Mouse (Mus musculus): ENCODE data around the gene Gm973.
A peak's percentile ranks its signal among the peaks of the same experiment; 100 is the strongest.

DNA sequence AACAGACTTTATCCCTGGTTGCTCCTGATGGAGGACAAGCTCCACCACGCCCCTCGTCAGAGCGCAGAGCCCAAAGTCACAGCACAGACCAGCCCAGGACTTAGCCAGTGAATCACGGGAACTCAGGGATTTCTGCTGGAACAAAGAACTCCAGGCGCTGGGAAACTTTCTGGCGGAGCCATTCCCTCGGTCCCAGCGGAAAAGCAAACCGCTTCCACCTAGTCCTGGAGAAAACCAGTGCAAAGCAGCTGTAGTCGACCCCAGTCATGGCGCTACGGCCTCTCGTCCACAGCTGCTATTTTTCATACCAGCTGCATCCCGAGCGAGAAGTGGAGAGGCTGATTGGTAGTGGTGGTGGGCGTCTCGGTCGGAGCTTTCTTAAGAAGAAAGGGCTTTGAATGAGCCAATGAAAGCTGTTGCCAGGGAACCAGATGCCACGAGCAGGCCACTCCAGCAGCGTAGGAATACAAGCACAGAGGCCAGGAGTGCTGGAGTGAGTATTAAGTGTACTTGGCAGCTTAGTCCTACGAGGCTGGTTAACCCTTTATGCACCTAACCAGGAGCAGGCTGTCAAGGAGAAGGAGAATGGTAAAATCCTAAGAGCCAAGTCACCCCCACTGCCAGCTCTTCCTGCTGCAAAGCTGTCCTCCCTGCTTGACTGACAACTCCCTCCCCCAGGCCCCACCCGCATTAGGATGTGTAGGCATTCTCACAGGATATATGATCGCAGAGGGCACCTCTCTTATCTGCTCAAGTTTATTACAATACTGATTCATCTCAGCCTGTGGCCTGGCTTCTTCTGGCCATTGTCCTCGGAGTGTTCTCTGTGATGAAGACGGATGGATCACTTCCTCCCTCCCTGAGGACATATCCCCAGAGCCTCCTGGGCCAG is at the start of gene Gm973:
- TF ChIP-seq CTCF (IDR thresholded peaks at IDR 0.05) (no peak), EP300 (IDR thresholded peaks at IDR 0.05) (peak; percentile 63)
